Mouse (Mus musculus) midbrain, embryonic 16.5 days (tissue): Measurements from ENCODE around the gene Anks1b. TPM values are rescaled to one million over a fixed set of nuclear protein-coding genes. Genes with fewer than 3 reads are reported as not detected.
"Not testable (repeated sequence)": the region's sequence is repeated elsewhere in the genome, so short reads cannot be mapped to it uniquely, and the experiment has no call there.

Source experiments
- ATAC-seq: fragments of 200-750 bp; cut with Nextera tagmentation; 2 replicates; pipeline ENCODE4 v1.8.0; 2017; ENCODE audit warnings: moderate TSS enrichment
- H3K27ac ChIP-seq: fragments of 300-500 bp; sonication (generic); 2 replicates; pipeline ENCODE4 v1.5.1; 2014; ENCODE audit warnings: mild to moderate bottlenecking, low read length, mixed read lengths
- H3K27me3 ChIP-seq: fragments of 300-500 bp; sonication (generic); 2 replicates; pipeline ENCODE4 v1.6.1; 2014; ENCODE audit warnings: low read depth, low read length, mixed read lengths; ENCODE audit not compliant: control insufficient read depth, insufficient read depth
- H3K36me3 ChIP-seq: fragments of 300-500 bp; sonication (generic); 2 replicates; pipeline ENCODE4 v1.6.1; 2014; ENCODE audit warnings: mild to moderate bottlenecking, low read length, moderate library complexity, mixed read lengths; ENCODE audit not compliant: control insufficient read depth, insufficient read depth
- H3K4me1 ChIP-seq: fragments of 300-500 bp; sonication (generic); 2 replicates; pipeline ENCODE4 v1.6.1; 2014; ENCODE audit warnings: mild to moderate bottlenecking, low read length, mixed read lengths; ENCODE audit not compliant: control insufficient read depth, insufficient read depth
- H3K4me2 ChIP-seq: fragments of 300-500 bp; sonication (generic); 2 replicates; pipeline ENCODE4 v1.6.1; 2014; ENCODE audit warnings: mild to moderate bottlenecking, low read length, mixed read lengths
- H3K4me3 ChIP-seq: fragments of 300-500 bp; sonication (generic); 2 replicates; pipeline ENCODE4 v1.5.1; 2014; ENCODE audit warnings: low read depth, mild to moderate bottlenecking, low read length, moderate library complexity, mixed read lengths
- H3K9ac ChIP-seq: fragments of 300-500 bp; sonication (generic); 2 replicates; pipeline ENCODE4 v1.6.1; 2014; ENCODE audit warnings: low read depth, low read length, mixed read lengths
- H3K9me3 ChIP-seq: fragments of 300-500 bp; sonication (generic); replicated peaks from 2 replicates; pipeline ENCODE4 v1.6.1; 2014; ENCODE audit warnings: mild to moderate bottlenecking, low read length, mixed read lengths; ENCODE audit not compliant: control insufficient read depth, poor library complexity, severe bottlenecking
- WGBS: fragments of 180-500 bp; shearing (Covaris S2); extraction: QIAGEN DNeasy Blood & Tissue Kit; methylation state at CpG from one replicate; pipeline ENCODE4 v1.1.7; 2014; 5-methylcytosine and 5-hydroxymethylcytosine counted together
- polyA plus RNA-seq: library from polyadenylated mRNA; unstranded; fragments of >200 nt; fragmentation: Nextera tagmentation; extraction: Ambion mirVana; gene quantifications from 2 replicates; pipeline ENCODE4 v1.2.1, GENCODE M21; 2015

The Anks1b gene
- polyA plus RNA-seq, 1 experiment from 2014 or later = 94.3 TPM

GRCm38 (mm10) chr10:90609437-90609836 is 736.1 kb downstream of the Anks1b start:
- no peak overlapping the region for H3K27ac ChIP-seq
- 91% methylated on average over 7 of the region's 7 CpGs for WGBS
- no peak overlapping the region for H3K9ac ChIP-seq
- H3K27me3 ChIP-seq = no peaks in the 10 kb centered on the region
- no peaks in the 10 kb centered on the region for H3K9me3 ChIP-seq
- no peak overlapping the region for H3K4me2 ChIP-seq
- no peak for ATAC-seq
- peaks cover 8% of the 10 kb centered on the region for H3K4me1 ChIP-seq
- no peaks in the 10 kb centered on the region for H3K36me3 ChIP-seq
- no peak overlapping the region for H3K4me3 ChIP-seq

- no peaks in the 10 kb centered on the region for H3K27me3 ChIP-seq
- no peak overlapping the region for H3K4me3 ChIP-seq
- no peak overlapping the region for H3K4me2 ChIP-seq
- no peaks in the 10 kb centered on the region for H3K36me3 ChIP-seq
- no peak for ATAC-seq
- WGBS = 92% methylated on average over 3 of the region's 3 CpGs
- H3K4me1 ChIP-seq = peaks cover 11% of the 10 kb centered on the region
- H3K9me3 ChIP-seq = no peaks in the 10 kb centered on the region
- no peak overlapping the region for H3K27ac ChIP-seq
- H3K9ac ChIP-seq = no peak overlapping the region
These were observed 739.7 kb downstream of the Anks1b start for GRCm38 (mm10) chr10:90613051-90613450.

GRCm38 (mm10) chr10:90615196-90615595 is 741.9 kb downstream of the Anks1b start:
- 39% methylated on average over 2 of the region's 2 CpGs for WGBS
- H3K36me3 ChIP-seq = no peaks in the 10 kb centered on the region
- ATAC-seq = no peak
- H3K9ac ChIP-seq = no peak overlapping the region
- H3K4me3 ChIP-seq = no peak overlapping the region
- no peak overlapping the region for H3K4me2 ChIP-seq
- H3K27me3 ChIP-seq = no peaks in the 10 kb centered on the region
- peak overlapping the region; percentile 38; the same call in 1 of the 2 replicates for H3K27ac ChIP-seq
- no peaks in the 10 kb centered on the region for H3K9me3 ChIP-seq
- H3K4me1 ChIP-seq = peaks cover 9% of the 10 kb centered on the region

- no peak overlapping the region for H3K4me2 ChIP-seq
- 97% methylated on average over 2 of the region's 2 CpGs for WGBS
- H3K36me3 ChIP-seq = no peaks in the 10 kb centered on the region
- peaks cover 9% of the 10 kb centered on the region for H3K4me1 ChIP-seq
- H3K9ac ChIP-seq = no peak overlapping the region
- no peaks in the 10 kb centered on the region for H3K27me3 ChIP-seq
- H3K4me3 ChIP-seq = no peak overlapping the region
- no peak overlapping the region for H3K27ac ChIP-seq
- H3K9me3 ChIP-seq = no peaks in the 10 kb centered on the region
- ATAC-seq = no peak
These were observed 743.3 kb downstream of the Anks1b start for GRCm38 (mm10) chr10:90616622-90617021.

GRCm38 (mm10) chr10:90617664-90618296 is 744.5 kb downstream of the Anks1b start:
- Histone ChIP-seq H3K4me3 (no peak overlapping the region), H3K9me3 (no peaks in the 10 kb centered on the region), H3K36me3 (no peaks in the 10 kb centered on the region), H3K4me2 (no peak overlapping the region), H3K27ac (no peak overlapping the region), H3K4me1 (peaks cover 9% of the 10 kb centered on the region), H3K27me3 (no peaks in the 10 kb centered on the region), H3K9ac (no peak overlapping the region)
- ATAC-seq = no peak
- 74% methylated on average over 7 of the region's 7 CpGs for WGBS

- Histone ChIP-seq H3K4me1 (peaks cover 3% of the 10 kb centered on the region; the same call in 1 of the 2 replicates), H3K4me2 (no peak overlapping the region), H3K4me3 (no peak overlapping the region), H3K27me3 (no peaks in the 10 kb centered on the region), H3K9ac (no peak overlapping the region), H3K9me3 (no peaks in the 10 kb centered on the region), H3K27ac (no peak overlapping the region), H3K36me3 (no peaks in the 10 kb centered on the region)
- WGBS = 75% methylated on average over 5 of the region's 5 CpGs
- 0 out of 2 replicates have a peak, but pooled peaks have one; percentile 14 for ATAC-seq
These were observed 754.2 kb downstream of the Anks1b start for GRCm38 (mm10) chr10:90627532-90627931.

GRCm38 (mm10) chr10:90630099-90630698 is 756.9 kb downstream of the Anks1b start:
- 80% methylated on average over 7 of the region's 7 CpGs for WGBS

GRCm38 (mm10) chr10:90630794-90631193 is 757.5 kb downstream of the Anks1b start:
- 87% methylated on average over 3 of the region's 3 CpGs for WGBS
- H3K9ac ChIP-seq = not testable (repeated sequence)

More at GRCm38 (mm10) chr10:90630099-90630698, 756.9 kb downstream of the Anks1b start:
- no peaks in the 10 kb centered on the region; the same call in 1 of the 2 replicates for H3K9me3 ChIP-seq
- H3K27me3 ChIP-seq = no peaks in the 10 kb centered on the region
- no peak overlapping the region for H3K9ac ChIP-seq
- H3K4me2 ChIP-seq = no peak overlapping the region
- H3K27ac ChIP-seq = no peak overlapping the region
- no peak overlapping the region for H3K4me3 ChIP-seq
- H3K4me1 ChIP-seq = peaks cover 3% of the 10 kb centered on the region; the same call in 1 of the 2 replicates
- peaks cover 3% of the 10 kb centered on the region; the same call in 1 of the 2 replicates for H3K36me3 ChIP-seq
- ATAC-seq = no peak

GRCm38 (mm10) chr10:90637352-90637751 is 764.0 kb downstream of the Anks1b start:
- H3K4me3 ChIP-seq = no peak overlapping the region
- no peak for ATAC-seq
- no peaks in the 10 kb centered on the region for H3K4me1 ChIP-seq
- WGBS = 78% methylated on average over 4 of the region's 4 CpGs
- no peak overlapping the region for H3K4me2 ChIP-seq
- no peak overlapping the region for H3K27ac ChIP-seq
- no peaks in the 10 kb centered on the region; the same call in 1 of the 2 replicates for H3K9me3 ChIP-seq
- no peak overlapping the region for H3K9ac ChIP-seq
- H3K27me3 ChIP-seq = no peaks in the 10 kb centered on the region
- peaks cover 3% of the 10 kb centered on the region; the same call in 1 of the 2 replicates for H3K36me3 ChIP-seq

More at GRCm38 (mm10) chr10:90630794-90631193, 757.5 kb downstream of the Anks1b start:
- not testable (repeated sequence) for H3K4me3 ChIP-seq, ATAC-seq, H3K4me2 ChIP-seq, H3K27ac ChIP-seq, H3K27me3 ChIP-seq, H3K36me3 ChIP-seq, H3K9me3 ChIP-seq, H3K4me1 ChIP-seq
